Mouse (Mus musculus) intestine, embryonic 14.5 days (tissue): ENCODE results near the gene Nlrc5. TPM values are rescaled to one million over a fixed set of nuclear protein-coding genes. Genes with fewer than 3 reads are reported as not detected.

Source experiments
- ATAC-seq: fragments of 200-750 bp; cut with Nextera tagmentation; replicated peaks from 2 replicates; pipeline ENCODE4 v1.8.0; 2017; ENCODE audit warnings: low read depth, moderate number of reproducible peaks, moderate TSS enrichment, moderate library complexity; ENCODE audit not compliant: low FRiP score, low TSS enrichment
- DNase-seq: peaks from one replicate; pipeline ENCODE4 v3.0.0-alpha.2; 2018; ENCODE audit warnings: low spot score
- H3K27ac ChIP-seq: fragments of 300-500 bp; sonication (generic); 2 replicates; pipeline ENCODE4 v1.5.1; 2014; ENCODE audit warnings: low read depth, mild to moderate bottlenecking, control low read depth
- H3K27me3 ChIP-seq: fragments of 300-500 bp; sonication (generic); replicated peaks from 2 replicates; pipeline ENCODE4 v1.6.1; 2014; ENCODE audit warnings: low read length, control low read depth; ENCODE audit not compliant: control insufficient read depth, insufficient read depth
- H3K36me3 ChIP-seq: fragments of 300-500 bp; sonication (generic); 2 replicates; pipeline ENCODE4 v1.6.1; 2014; ENCODE audit warnings: low read length, control low read depth; ENCODE audit not compliant: control insufficient read depth, insufficient read depth
- H3K4me1 ChIP-seq: fragments of 300-500 bp; sonication (generic); replicated peaks from 2 replicates; pipeline ENCODE4 v1.6.1; 2014; ENCODE audit warnings: low read length, control low read depth, mixed read lengths; ENCODE audit not compliant: control insufficient read depth, insufficient read depth
- H3K4me2 ChIP-seq: fragments of 300-500 bp; sonication (generic); 2 replicates; pipeline ENCODE4 v1.6.1; 2014; ENCODE audit warnings: low read length
- H3K4me3 ChIP-seq: fragments of 300-500 bp; sonication (generic); 2 replicates; pipeline ENCODE4 v1.5.1; 2014; ENCODE audit warnings: low read depth, low read length, control low read depth, mixed read lengths
- H3K9ac ChIP-seq: fragments of 300-500 bp; sonication (generic); 2 replicates; pipeline ENCODE4 v1.6.1; 2014; ENCODE audit warnings: mild to moderate bottlenecking, low read length
- H3K9me3 ChIP-seq: fragments of 300-500 bp; sonication (generic); 2 replicates; pipeline ENCODE4 v1.6.1; 2016; ENCODE audit warnings: low read length, control low read depth; ENCODE audit not compliant: control insufficient read depth
- WGBS: fragments of 180-500 bp; shearing (Covaris S2); extraction: QIAGEN DNeasy Blood & Tissue Kit; methylation state at CpG from one replicate; pipeline ENCODE4 v1.1.7; 2014; 5-methylcytosine and 5-hydroxymethylcytosine counted together
- polyA plus RNA-seq: library from polyadenylated mRNA; unstranded; fragments of >200 nt; fragmentation: Nextera tagmentation; extraction: Ambion mirVana; gene quantifications from 2 replicates; pipeline ENCODE4 v1.2.1, GENCODE M21; 2014

Nlrc5 gene
- polyA plus RNA-seq, 1 experiment from 2014 or later, result 0.69 TPM

DNA sequence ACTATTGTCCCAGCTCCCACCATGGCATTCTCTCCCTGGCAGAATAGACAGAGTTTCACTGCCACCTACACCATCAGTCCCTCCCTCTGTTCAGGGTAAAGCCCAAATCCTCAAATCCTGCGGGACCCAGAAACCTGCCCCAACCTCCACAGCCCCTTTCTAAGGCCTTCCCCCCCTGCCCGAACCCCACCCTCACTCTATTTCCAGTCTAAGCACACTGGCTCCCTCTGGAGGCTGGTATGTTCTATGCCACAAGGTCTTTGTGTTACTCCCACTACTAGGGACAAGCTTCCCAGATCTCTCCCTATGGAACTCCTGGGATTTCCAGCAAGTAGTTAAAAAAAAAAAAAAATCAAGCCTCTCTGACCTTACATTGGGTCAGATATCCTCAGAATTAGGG lies 51.7 kb downstream of the Nlrc5 start:
- ATAC-seq (no peak), DNase-seq (no peak)
- Histone ChIP-seq H3K36me3 (no peaks in the 10 kb centered on the region), H3K9me3 (no peaks in the 10 kb centered on the region), H3K4me3 (no peak overlapping the region), H3K9ac (no peak overlapping the region), H3K4me1 (no peaks in the 10 kb centered on the region), H3K4me2 (no peak overlapping the region), H3K27me3 (no peaks in the 10 kb centered on the region), H3K27ac (no peak overlapping the region)
- WGBS, result 22% methylated on average over 2 of the region's 2 CpGs

DNA sequence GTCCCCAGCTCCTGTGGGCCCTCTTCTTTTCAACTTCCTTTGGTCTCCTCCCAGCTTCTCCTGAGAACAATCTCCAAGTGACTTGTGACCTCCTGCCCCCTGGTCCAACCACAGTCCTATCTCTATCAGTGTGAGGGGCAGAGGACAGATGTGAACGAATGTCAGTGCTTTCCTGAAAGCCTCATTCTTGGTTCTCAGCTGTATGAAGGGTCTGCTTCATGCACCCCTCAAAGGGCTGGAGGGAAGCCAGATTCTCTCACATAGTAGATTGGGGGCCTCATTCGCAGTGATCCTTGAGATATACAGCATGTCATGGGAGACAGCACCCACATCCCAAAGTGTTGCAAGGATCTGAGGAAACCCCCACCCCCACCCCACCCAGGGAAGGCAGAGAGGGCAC lies 53.9 kb downstream of the Nlrc5 start:
- Histone ChIP-seq H3K27ac (no peak overlapping the region), H3K9ac (no peak overlapping the region), H3K4me2 (no peak overlapping the region), H3K36me3 (no peaks in the 10 kb centered on the region), H3K9me3 (no peaks in the 10 kb centered on the region), H3K27me3 (no peaks in the 10 kb centered on the region), H3K4me3 (no peak overlapping the region), H3K4me1 (no peaks in the 10 kb centered on the region)
- ATAC-seq, result no peak
- 51% methylated on average over 2 of the region's 2 CpGs for WGBS
- no peak for DNase-seq

DNA sequence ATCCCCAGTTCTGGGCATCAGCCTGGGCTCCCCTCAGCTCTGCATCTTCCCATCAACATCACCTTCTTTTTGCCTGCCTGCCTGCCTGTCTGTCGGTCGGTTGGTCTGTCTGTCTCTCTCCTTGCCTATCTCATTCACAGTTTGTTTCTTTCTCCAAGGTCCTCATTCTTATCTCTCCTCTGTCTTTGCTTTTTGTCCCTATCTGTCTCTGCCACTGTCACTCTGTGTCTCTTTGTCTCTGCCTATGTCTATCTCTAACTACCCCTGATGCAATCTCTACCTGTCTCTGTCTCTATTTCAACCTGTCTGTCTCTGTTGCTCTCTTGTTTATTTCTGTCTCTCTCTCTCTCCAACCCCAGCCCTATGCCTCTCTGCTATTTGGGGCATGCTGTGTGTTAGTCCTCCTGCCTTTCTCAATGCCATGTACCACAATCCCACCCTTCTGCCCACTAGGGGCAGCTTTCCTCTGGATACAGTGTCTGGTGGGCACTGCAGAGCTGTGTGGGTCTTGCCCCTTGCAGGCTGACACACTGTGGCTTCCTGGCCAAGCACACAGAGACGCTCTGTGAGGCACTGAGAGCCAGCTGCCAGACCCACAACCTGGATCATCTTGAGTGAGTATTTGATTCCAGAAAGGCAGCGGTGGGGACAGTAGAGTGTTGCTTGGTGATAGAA lies 55.8 kb downstream of the Nlrc5 start:
- ATAC-seq, result no peak
- Histone ChIP-seq H3K4me3 (no peak overlapping the region), H3K4me1 (no peaks in the 10 kb centered on the region), H3K9me3 (no peaks in the 10 kb centered on the region), H3K4me2 (no peak overlapping the region), H3K36me3 (no peaks in the 10 kb centered on the region), H3K27ac (no peak overlapping the region), H3K9ac (no peak overlapping the region), H3K27me3 (no peaks in the 10 kb centered on the region)
- DNase-seq, result no peak
- 67% methylated on average over 4 of the region's 4 CpGs for WGBS

DNA sequence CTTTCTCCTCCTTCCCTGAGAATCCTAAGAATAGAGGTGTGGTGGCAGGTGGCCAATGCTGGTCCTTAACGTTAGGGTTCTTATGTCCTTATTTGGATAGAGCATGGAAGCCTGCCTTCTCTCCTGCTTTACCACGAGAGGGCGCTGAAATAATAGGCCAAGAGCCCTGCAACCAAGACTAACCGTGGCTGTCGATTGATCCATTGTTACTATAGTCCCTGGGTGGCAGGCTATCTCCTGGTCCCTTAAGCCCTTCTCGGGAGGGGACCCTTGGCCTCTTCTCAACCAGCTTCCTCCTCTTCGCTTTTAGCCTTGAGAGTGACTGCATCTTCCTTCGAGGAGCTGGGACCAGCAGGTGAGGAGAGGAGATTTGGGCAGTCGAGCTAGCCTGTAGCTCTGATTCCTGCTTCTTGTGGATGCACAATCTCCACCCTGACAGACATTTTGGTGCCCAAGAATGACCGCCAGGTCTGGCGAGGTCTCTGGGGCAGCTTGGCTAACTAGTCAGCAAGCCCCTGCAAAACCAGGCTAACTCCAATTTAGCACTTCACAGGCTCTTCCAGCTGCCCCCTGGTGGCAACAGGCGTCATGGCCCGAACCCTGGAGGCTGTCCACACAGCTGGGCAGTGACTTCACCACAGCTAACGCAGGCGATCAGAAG lies 58.0 kb downstream of the Nlrc5 start:
- peak overlapping the region; percentile 25; the same call in 1 of the 2 replicates for H3K9ac ChIP-seq
- ATAC-seq (peak; percentile 86), DNase-seq (peak; percentile 88)
- peak overlapping the region; percentile 51 for H3K4me2 ChIP-seq
- no peaks in the 10 kb centered on the region for H3K4me1 ChIP-seq
- no peaks in the 10 kb centered on the region for H3K36me3 ChIP-seq
- WGBS, result 5% methylated on average over 15 of the region's 15 CpGs
- no peak overlapping the region for H3K27ac ChIP-seq
- peak overlapping the region; percentile 19; the same call in 1 of the 2 replicates for H3K4me3 ChIP-seq
- no peaks in the 10 kb centered on the region for H3K27me3 ChIP-seq
- H3K9me3 ChIP-seq, result no peaks in the 10 kb centered on the region

DNA sequence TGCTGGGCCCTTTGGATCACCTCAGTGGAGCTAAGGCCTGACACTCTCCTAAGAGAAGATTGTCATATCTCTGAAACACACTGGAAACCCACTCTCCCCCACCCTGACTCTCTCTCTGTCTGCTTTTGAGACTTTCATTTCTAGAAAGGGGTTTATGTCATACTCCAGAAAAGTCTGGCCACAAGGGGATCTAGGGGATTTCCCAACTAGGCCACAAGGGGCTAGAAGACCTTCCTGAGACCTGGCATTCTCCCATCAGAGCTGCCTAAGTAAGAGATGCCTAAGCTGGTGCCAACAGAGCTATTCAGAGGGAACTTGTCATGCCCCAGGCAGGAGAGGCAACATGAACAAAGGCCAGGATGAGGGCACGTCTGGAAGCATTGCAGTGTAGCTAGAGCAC lies 59.1 kb downstream of the Nlrc5 start:
- Histone ChIP-seq H3K27ac (no peak overlapping the region), H3K9me3 (no peaks in the 10 kb centered on the region), H3K4me3 (no peak overlapping the region), H3K4me2 (no peak overlapping the region), H3K9ac (no peak overlapping the region), H3K4me1 (no peaks in the 10 kb centered on the region), H3K27me3 (no peaks in the 10 kb centered on the region), H3K36me3 (no peaks in the 10 kb centered on the region)
- ATAC-seq, result no peak
- 45% methylated on average over 1 of the region's 1 CpGs for whole genome bisulfite sequencing
- no peak for DNase-seq

DNA sequence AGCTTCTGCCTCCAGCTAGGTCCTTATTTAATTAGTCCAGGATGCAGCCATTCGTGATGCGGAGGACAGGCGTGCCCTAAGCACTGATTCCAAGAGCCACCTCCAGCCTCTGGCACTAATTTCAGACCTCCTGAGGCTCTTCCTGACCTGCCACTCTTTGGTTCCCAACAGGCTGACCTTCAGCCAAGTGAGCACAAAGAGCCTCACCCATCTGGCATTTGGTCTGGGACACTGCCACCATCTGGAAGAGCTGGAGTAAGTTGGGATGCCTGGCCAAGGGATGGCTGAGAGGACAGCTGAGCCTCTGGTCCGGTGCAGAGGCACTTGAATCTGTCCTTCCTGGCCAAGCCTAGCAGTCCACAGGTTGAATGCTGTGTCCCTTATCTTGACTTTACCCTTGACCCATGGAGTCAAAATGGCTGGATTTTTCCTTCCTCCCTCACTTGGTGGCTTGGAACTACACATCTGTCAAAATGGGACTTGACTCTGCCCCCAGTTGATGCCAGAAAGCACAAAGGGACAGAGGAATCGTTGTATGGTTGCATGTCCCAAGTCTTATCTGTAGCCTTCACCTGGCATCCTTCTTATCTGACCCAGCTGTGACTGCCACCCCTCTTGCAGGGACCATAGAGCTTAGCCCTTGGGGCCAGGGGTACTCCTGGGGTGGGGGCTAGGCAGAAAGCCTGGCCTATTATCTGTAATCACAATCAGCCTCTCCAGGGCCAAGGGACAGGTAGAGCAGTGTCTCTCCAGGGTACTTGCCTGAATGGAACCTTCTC lies 81.5 kb downstream of the Nlrc5 start:
- DNase-seq, result no peak
- Histone ChIP-seq H3K4me3 (no peak overlapping the region), H3K4me2 (no peak overlapping the region), H3K4me1 (no peaks in the 10 kb centered on the region), H3K9ac (no peak overlapping the region), H3K27ac (no peak overlapping the region), H3K27me3 (no peaks in the 10 kb centered on the region), H3K9me3 (no peaks in the 10 kb centered on the region), H3K36me3 (no peaks in the 10 kb centered on the region)
- no peak for ATAC-seq
- 77% methylated on average over 5 of the region's 5 CpGs for WGBS

DNA sequence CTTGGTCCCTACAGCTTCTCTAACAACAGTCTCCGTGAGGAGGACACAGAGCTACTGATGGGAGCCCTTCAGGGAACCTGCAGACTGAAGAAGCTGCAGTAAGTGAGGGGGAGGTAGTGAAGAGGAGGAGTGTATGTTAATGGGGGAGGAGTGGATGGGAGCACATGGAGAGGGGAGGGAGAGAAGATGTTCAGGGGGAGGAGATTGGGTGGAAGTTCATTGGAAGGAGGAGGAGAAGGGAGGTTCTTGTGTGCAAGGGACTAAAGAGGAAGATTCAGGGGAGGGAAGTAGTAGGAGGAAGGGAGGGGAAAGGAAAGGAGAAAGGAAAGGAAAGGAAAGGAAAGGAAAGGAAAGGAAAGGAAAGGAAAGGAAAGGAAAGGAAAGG lies 82.0 kb downstream of the Nlrc5 start:
- Histone ChIP-seq H3K9me3 (no peaks in the 10 kb centered on the region), H3K36me3 (no peaks in the 10 kb centered on the region), H3K27ac (no peak overlapping the region), H3K9ac (no peak overlapping the region), H3K4me1 (no peaks in the 10 kb centered on the region), H3K27me3 (no peaks in the 10 kb centered on the region), H3K4me2 (no peak overlapping the region), H3K4me3 (no peak overlapping the region)
- WGBS, result 28% methylated on average over 1 of the region's 1 CpGs
- DNase-seq, result no peak
- ATAC-seq, result no peak

DNA sequence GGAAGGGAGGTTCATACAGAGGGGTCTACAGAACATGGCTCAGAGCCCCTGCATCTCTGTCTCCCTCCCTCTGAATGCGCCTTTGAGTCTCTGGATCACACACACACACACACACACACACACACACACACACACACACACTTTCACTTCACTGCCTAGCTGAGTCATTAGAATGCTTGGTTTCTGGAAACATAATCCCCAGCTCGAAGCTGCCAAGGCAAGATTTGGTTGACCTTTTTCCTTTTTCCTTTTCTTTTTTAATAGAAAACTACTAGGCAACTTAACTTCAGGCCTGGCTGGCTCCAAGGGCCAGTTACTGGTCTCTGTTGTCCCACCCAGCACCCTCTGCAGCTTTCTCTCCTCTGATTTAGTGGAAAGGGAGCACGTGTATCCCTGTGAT lies 82.6 kb downstream of the Nlrc5 start:
- H3K27me3 ChIP-seq, result no peaks in the 10 kb centered on the region
- H3K9me3 ChIP-seq, result no peaks in the 10 kb centered on the region
- no peak overlapping the region for H3K4me2 ChIP-seq
- no peak overlapping the region for H3K4me3 ChIP-seq
- no peaks in the 10 kb centered on the region for H3K36me3 ChIP-seq
- H3K27ac ChIP-seq, result no peak overlapping the region
- 70% methylated on average over 3 of the region's 3 CpGs for WGBS
- no peaks in the 10 kb centered on the region for H3K4me1 ChIP-seq
- ATAC-seq, result no peak
- no peak for DNase-seq
- H3K9ac ChIP-seq, result no peak overlapping the region
